Mouse (Mus musculus) embryonic facial prominence, embryonic 10.5 days (tissue): ENCODE measurements around the gene Auh. TPM values are rescaled to one million over a fixed set of nuclear protein-coding genes. Genes with fewer than 3 reads are reported as not detected.

Experiments
- DNase-seq: peaks from one replicate; pipeline ENCODE4 v3.0.0-alpha.2; 2017; ENCODE audit warnings: low spot score
- H3K27ac ChIP-seq: fragments of 300-500 bp; sonication (generic); replicated peaks from 2 replicates; pipeline ENCODE4 v1.5.1; 2016; ENCODE audit warnings: mild to moderate bottlenecking
- H3K27me3 ChIP-seq: fragments of 300-500 bp; sonication (generic); replicated peaks from 2 replicates; pipeline ENCODE4 v1.6.1; 2016; ENCODE audit warnings: low read depth, mild to moderate bottlenecking; ENCODE audit not compliant: poor library complexity, severe bottlenecking
- H3K36me3 ChIP-seq: fragments of 300-500 bp; sonication (generic); replicated peaks from 2 replicates; pipeline ENCODE4 v1.6.1; 2016; ENCODE audit warnings: mild to moderate bottlenecking, moderate library complexity
- H3K4me1 ChIP-seq: fragments of 300-500 bp; sonication (generic); 2 replicates; pipeline ENCODE4 v1.6.1; 2016
- H3K4me3 ChIP-seq: fragments of 300-500 bp; sonication (generic); 2 replicates; pipeline ENCODE4 v1.5.1; 2016; ENCODE audit warnings: mild to moderate bottlenecking, moderate library complexity
- H3K9me3 ChIP-seq: fragments of 300-500 bp; sonication (generic); 2 replicates; pipeline ENCODE4 v1.6.1; 2016; ENCODE audit warnings: mild to moderate bottlenecking
- WGBS: fragments of 180-500 bp; shearing (Covaris S2); methylation state at CpG from one replicate; pipeline ENCODE4 v1.1.7; 2016; 5-methylcytosine and 5-hydroxymethylcytosine counted together
- polyA plus RNA-seq: library from polyadenylated mRNA; unstranded; fragments of >200 nt; fragmentation: Nextera tagmentation; extraction: Ambion mirVana; gene quantifications from 2 replicates; pipeline ENCODE4 v1.2.1, GENCODE M21; 2016

The Auh gene
- 30.7 and 32.9 TPM in 2 replicates for polyA plus RNA-seq

DNA sequence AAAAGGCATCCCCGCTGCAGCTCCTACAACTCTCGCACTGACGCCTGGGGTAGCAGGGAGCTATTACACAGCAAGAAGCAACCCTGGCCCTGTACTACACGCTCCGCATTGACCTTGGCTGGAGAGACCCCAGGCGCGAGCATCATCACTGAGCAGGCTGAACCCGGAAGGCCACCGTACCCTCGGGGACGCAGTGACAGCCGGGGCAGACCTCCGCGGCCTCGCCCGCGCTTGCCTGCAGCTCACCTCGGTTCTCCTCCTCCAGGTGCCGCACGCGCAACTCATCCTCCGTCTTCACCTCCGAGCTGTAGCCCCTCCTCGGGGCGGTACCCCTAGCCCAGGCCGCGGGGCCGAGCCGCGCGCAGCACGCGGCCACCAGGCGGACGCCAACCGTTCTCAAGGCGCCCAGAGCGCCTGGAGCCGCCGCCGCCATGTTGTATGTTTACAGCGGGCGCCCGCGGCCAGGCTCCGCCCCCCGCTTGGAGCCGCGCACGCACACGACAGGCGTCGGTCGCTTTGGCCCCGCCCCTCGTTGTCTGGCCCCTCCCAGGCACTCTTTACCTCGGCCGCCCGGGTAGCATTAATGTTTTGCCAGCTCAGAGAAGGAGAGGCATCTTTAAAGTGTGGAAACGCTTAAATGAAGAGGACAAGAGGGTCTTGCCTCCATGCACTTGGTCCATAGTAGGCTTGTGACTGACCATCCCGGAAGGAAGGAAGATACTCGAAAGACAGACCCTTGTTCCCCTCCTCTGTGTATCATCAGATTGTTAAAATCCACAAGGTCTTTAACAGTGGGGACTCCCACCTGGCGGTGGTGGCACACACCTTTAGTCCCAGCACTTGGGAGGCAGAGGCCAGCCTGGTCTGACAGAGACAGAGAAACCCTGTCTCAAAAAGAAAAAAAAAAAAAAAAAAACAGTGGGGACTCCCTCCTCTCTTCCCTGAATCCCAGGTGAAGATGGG, at the start of gene Auh:
Gene Auh (minus strand): TSS at position 473 of the 963 bp plus-strand sequence.
- Histone ChIP-seq H3K36me3 (no peaks in the 10 kb centered on the region), H3K4me1 (peaks cover 29% of the 10 kb centered on the region), H3K27me3 (0 out of 2 replicates have a peak, but pooled peaks cover 5% of the 10 kb centered on the region), H3K9me3 (no peaks in the 10 kb centered on the region), H3K27ac (peak within 1 kb of the TSS; percentile 91), H3K4me3 (peak within 1 kb of the TSS; percentile 89)
- WGBS = under 1% methylated on average over 63 of the region's 63 CpGs
- peak; percentile 95 for DNase-seq

DNA sequence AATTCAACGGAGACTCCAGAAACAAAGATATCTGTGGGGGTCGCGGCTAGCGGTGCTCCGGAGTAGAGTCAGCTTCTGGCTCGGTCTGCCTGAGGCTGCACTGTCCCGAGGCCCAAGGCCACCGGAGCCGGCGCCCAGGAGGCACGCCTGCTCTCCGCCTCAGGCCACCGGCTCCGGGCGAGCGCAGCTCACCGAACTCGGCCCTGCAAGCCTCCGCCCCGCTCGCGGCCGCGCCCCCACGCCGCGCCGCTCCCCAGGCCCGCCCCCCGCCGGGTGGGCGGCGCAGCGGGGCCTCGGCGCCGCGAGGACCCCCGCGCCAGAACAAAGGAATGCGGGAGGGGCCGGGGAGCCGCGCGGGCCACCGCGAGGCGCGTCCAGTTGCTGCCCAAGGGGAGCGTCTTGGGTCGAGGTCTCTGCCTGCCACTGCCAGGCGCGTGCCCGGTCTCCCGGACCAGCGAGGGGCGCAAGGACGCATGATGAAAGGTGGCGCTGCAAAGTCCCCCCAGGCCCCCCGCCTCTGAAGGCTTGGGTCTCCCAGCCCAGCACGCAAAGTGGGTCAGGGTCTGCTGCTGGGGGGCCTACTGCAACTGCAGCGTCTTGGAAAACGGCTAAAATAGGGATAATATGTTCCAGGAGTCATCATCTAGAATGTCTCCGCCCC, 49.0 kb upstream of the Auh start:
- Histone ChIP-seq H3K36me3 (no peaks in the 10 kb centered on the region), H3K4me1 (peaks cover 65% of the 10 kb centered on the region), H3K4me3 (peak overlapping the region; percentile 88), H3K9me3 (no peaks in the 10 kb centered on the region), H3K27ac (peak overlapping the region; percentile 91), H3K27me3 (peaks cover 27% of the 10 kb centered on the region)
- peak; percentile 73 for DNase-seq
- under 1% methylated on average over 64 of the region's 64 CpGs for WGBS

DNA sequence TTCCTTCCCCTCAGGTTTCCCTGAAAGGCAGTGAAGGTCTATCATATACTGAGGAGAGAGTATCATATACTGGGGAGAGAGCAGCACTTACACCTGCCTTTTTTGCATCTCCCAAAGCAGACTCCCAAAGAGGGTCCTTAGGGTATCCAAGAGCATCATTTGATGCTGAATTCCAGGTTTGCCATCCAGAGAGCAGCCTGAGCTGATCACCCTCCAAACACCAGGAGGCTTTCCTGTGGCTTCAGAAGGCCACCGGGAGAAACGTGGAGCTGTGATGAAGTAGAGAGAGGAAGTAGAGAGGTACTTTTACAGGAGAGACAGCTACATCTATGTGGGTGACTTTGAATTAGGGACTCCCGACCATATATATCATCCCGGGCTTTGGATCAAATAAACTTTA, 48.3 kb upstream of the Auh start:
- H3K4me3 ChIP-seq = peak overlapping the region; percentile 88
- H3K27ac ChIP-seq = no peak overlapping the region
- no peaks in the 10 kb centered on the region for H3K36me3 ChIP-seq
- no peaks in the 10 kb centered on the region for H3K9me3 ChIP-seq
- WGBS = 20% methylated on average over 4 of the region's 4 CpGs
- H3K4me1 ChIP-seq = peaks cover 65% of the 10 kb centered on the region
- no peak for DNase-seq
- H3K27me3 ChIP-seq = peaks cover 25% of the 10 kb centered on the region

DNA sequence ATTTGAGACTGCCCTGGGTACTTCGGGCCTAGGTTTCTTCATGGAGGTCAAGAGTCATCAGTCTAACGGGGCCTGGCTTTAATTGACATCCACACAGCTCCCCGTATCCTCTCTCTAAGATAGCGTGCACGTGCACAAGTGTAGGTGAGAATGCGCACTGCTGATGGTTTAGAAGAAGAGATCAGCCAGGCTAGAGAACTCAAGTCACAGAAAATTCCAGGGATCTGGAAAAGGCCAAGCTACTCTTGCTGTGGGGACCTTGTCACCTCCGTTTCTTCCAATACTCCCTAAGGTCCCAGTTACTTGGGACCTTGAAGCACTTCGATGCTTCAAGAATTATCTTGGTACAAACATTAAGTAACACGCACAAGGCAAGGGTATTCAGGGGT, 47.7 kb upstream of the Auh start:
- H3K4me3 ChIP-seq = peak overlapping the region; percentile 32; the same call in 1 of the 2 replicates
- peaks cover 64% of the 10 kb centered on the region for H3K4me1 ChIP-seq
- 0 out of 2 replicates have a peak overlapping the region, but pooled peaks have one; percentile 51 for H3K27ac ChIP-seq
- H3K27me3 ChIP-seq = peaks cover 24% of the 10 kb centered on the region
- no peaks in the 10 kb centered on the region for H3K36me3 ChIP-seq
- 52% methylated on average over 9 of the region's 9 CpGs for WGBS
- no peak for DNase-seq
- H3K9me3 ChIP-seq = no peaks in the 10 kb centered on the region

DNA sequence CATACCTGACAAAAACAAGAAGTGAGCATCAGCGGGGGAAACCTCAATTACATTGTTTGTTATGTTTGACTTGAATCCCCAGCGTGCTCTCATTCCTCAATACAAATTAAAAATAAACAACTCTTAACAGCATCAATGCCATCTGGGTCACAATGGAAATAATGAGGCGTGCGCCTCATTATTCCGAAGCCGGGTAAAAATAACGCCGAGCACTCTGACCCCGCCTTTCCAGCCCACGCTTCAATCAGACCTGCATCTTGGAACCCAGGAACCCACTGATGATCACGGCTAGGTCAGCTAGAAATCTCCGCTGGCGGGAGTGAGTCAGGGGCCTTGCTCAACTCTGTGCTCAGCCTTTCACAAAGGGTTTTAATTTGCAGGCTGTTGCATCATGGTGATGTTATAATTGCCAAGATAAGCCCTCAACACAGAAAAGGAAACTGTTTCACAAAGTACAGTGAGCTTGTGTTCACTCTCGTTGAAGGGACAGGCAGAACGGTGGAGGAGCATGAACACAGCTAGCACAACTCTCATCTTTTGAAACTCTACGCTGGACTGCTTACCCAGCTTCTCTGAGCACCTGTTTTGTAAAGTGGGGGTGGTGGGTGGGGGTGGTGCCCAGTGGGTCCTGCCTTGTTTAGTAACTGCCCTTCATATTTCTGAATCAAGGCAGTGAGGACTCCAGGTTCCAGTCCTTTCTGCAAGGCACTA, 47.2 kb upstream of the Auh start:
- peak; percentile 50 for DNase-seq
- peaks cover 18% of the 10 kb centered on the region for H3K27me3 ChIP-seq
- peak overlapping the region; percentile 32 for H3K4me3 ChIP-seq
- peak overlapping the region; percentile 51; the same call in 1 of the 2 replicates for H3K27ac ChIP-seq
- H3K36me3 ChIP-seq = no peaks in the 10 kb centered on the region
- 17% methylated on average over 16 of the region's 16 CpGs for WGBS
- peaks cover 58% of the 10 kb centered on the region for H3K4me1 ChIP-seq
- no peaks in the 10 kb centered on the region for H3K9me3 ChIP-seq

DNA sequence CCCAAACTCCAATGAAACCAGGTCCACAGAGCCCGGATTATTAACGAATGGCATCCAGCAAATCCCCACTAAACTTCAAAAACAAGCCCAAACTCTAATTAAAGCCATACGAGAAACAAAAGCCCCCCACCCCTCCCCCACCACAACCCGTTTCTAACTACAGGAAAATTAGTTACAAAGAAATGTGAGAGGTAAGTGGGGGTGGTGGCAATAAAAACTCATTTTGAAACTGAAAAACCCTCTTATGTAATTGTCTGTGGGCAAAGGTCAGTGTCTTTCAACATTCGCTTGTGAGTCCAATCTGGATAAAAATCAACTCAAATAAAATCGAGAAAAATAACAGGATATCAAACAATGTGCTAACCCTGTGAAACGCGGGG, 46.6 kb upstream of the Auh start:
- Histone ChIP-seq H3K36me3 (no peaks in the 10 kb centered on the region), H3K4me1 (peaks cover 53% of the 10 kb centered on the region), H3K27me3 (peaks cover 14% of the 10 kb centered on the region), H3K27ac (0 out of 2 replicates have a peak overlapping the region, but pooled peaks have one; percentile 65), H3K4me3 (peak overlapping the region; percentile 32), H3K9me3 (no peaks in the 10 kb centered on the region)
- 13% methylated on average over 8 of the region's 8 CpGs for WGBS
- DNase-seq = peak; percentile 71

DNA sequence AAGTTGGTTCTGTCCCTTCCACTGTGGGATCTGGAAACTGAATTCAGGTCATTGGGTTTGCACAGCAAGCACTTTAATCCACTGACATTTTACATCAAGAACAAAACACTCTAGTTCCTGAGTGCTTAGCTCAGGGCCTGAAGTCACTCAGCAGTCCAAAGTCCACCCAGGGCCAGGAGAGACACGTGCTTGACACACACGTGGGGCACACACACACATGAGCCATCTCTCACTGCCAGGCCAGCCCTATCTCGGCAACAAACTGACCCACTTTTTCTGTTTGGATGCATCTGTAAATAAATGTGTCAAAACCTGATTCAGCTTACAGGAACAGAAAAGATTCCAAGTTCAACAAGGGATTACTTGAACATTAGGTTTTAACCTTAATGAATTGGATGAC, 45.2 kb upstream of the Auh start:
- H3K4me1 ChIP-seq = peaks cover 52% of the 10 kb centered on the region
- H3K27me3 ChIP-seq = peaks cover 14% of the 10 kb centered on the region
- DNase-seq = no peak
- H3K27ac ChIP-seq = no peak overlapping the region
- 73% methylated on average over 3 of the region's 3 CpGs for WGBS
- H3K9me3 ChIP-seq = no peaks in the 10 kb centered on the region
- H3K4me3 ChIP-seq = no peak overlapping the region
- H3K36me3 ChIP-seq = no peaks in the 10 kb centered on the region

DNA sequence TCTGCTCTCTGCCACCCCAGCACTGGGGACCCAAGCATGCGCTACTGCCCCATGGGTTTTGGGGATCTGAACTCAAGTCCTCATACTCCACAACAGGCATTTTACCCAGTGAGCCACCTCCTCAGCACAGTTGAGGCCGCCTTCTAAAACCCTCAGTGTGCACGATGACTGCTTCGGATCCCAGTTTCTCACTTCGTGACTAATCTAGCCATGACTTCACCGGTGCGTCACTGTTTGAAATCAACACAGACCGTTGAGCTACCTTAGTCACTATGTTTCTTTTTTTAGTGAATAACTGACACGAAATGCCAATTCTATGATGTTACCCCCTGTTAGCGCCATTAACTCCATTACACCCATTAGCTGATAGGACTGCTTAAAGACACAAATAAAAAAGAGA, 43.9 kb upstream of the Auh start:
- Histone ChIP-seq H3K27me3 (peaks cover 14% of the 10 kb centered on the region), H3K9me3 (no peaks in the 10 kb centered on the region), H3K4me3 (no peak overlapping the region), H3K27ac (no peak overlapping the region), H3K36me3 (peaks cover 8% of the 10 kb centered on the region), H3K4me1 (peaks cover 43% of the 10 kb centered on the region)
- DNase-seq = no peak
- 97% methylated on average over 10 of the region's 10 CpGs for WGBS

DNA sequence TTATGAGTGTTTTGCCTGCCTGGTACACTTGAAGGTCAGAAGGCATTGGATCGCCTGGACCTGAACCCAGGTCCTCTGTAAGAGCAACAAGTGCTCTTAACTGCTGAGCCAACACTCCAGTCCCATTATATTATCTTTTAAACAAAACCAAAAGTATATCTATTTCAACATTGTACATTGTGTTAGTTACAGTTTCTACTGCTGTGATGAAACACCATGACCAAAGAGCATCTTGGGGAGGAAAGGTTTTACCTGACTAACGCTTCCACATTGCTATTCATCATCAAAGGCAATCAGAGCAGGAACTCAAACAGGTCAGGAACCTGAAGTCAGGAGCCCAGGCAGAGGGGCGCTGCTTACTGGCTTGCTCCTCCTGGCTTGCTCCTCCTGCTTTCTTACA, 43.1 kb upstream of the Auh start:
- Histone ChIP-seq H3K36me3 (peaks cover 16% of the 10 kb centered on the region), H3K4me1 (peaks cover 36% of the 10 kb centered on the region), H3K27ac (no peak overlapping the region), H3K27me3 (peaks cover 11% of the 10 kb centered on the region), H3K9me3 (no peaks in the 10 kb centered on the region), H3K4me3 (no peak overlapping the region)
- 93% methylated on average over 3 of the region's 3 CpGs for WGBS
- DNase-seq = no peak

DNA sequence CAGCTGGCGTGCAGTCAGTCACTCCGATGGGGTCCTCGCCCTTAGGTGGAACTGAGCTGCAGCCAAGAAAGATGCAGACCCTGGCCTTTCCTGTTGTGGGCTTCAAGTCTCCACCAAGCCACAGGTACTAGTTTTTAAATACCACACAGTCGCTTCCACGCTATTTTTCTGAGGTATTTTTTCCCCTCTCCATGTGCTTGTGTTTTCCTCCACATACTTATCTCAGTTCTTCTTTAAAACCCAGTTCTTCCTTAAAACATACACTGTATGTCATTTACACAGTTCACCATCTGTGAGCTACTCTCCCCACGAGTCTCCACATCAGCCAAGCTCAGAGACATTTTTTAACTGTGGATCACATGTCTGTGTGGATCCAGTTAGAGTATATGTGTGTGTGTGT, 41.4 kb upstream of the Auh start:
- WGBS = 90% methylated on average over 6 of the region's 6 CpGs
- no peak for DNase-seq

DNA sequence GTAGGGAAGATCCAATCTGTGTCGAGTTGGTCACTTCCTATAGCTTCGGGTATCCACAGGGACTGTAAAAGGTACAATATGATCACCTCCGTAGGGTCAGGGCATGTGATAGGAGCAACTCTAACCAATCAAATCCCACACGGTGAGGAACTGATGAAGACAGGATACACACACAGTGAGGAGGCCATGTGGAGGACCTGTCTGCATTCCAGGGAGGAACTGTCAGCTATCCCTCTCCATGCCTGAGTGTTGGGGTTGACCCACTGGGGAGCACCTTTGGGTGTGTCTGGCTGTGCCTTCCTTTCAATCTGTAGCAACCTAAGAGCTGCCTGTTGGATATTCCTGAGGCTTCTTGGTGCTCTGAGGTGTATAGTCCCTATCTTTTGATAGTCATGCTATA, 33.4 kb upstream of the Auh start:
- H3K36me3 ChIP-seq = peaks cover 39% of the 10 kb centered on the region
- DNase-seq = no peak
- 89% methylated on average over 4 of the region's 4 CpGs for WGBS
- H3K27ac ChIP-seq = no peak overlapping the region
- H3K27me3 ChIP-seq = no peaks in the 10 kb centered on the region
- no peak overlapping the region for H3K4me3 ChIP-seq
- H3K9me3 ChIP-seq = no peaks in the 10 kb centered on the region
- no peaks in the 10 kb centered on the region for H3K4me1 ChIP-seq

More for the DNA sequence above, 41.4 kb upstream of the Auh start:
- H3K27me3 ChIP-seq = 0 out of 2 replicates have a peak, but pooled peaks cover 3% of the 10 kb centered on the region
- peaks cover 18% of the 10 kb centered on the region for H3K4me1 ChIP-seq
- H3K27ac ChIP-seq = no peak overlapping the region
- peaks cover 33% of the 10 kb centered on the region for H3K36me3 ChIP-seq
- no peaks in the 10 kb centered on the region for H3K9me3 ChIP-seq
- H3K4me3 ChIP-seq = no peak overlapping the region

DNA sequence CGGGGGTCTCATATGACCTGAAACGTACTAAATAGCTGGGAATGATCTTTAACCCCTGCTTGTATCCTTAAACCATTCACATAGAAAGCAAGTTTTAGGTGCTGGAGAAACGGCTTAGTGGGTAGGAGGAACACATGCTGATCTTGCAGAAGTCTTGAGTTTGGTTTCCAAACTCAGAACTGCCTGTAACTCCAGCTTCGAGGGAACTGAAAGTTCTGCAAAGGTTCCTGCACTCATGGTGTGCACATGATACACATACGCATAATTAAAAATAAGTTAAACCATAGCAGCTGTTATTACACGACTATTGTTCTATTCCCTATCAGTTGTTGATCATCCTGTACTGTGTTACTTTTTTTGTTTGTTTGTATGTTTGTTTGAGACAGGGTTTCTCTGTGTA, 32.9 kb upstream of the Auh start:
- Histone ChIP-seq H3K4me1 (no peaks in the 10 kb centered on the region), H3K4me3 (no peak overlapping the region), H3K9me3 (no peaks in the 10 kb centered on the region), H3K27ac (no peak overlapping the region), H3K27me3 (no peaks in the 10 kb centered on the region), H3K36me3 (peaks cover 34% of the 10 kb centered on the region)
- no peak for DNase-seq
- WGBS = 85% methylated on average over 6 of the region's 6 CpGs
